ENCODE assay signal across 26 mouse cellular contexts in the genomic region with DNA sequence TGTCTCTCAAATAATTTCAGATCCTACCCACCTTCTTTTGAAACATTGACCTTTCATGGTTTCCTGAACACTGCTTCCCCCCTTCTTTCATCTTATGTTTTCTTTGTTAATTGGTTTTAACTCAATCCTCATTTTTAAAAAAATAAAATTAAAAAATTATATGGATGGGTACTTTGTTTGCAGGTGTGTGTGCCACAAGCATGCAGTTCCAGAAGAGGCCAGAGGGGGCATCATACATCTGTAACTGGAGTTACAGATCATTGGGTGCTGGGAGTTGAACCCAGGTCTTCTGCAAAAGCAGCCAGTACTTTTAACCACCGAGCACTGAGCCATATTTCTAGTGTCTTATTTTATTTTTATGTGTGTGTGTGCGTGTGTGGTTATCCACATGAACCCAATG.
DNase-seq lines count a peak whose midpoint lies in the region; ATAC-seq and TF ChIP-seq lines count a peak whose summit lies in the region.
"Had no signal": no experiment of that assay in that cellular context is flagged by ENCODE, and none has a peak within 500 bp of the region (broad histone marks: within the 10 kb centered on the region; RNA-seq: fewer than 3 reads in every experiment).

No protein-coding gene starts in this region.

- H3K4me2 ChIP-seq in midbrain, postnatal 0 days (ENCODE audit: low read depth, low read length, poor library complexity, severe bottlenecking) = no peak overlapping the region
- no peak overlapping the region for H3K4me2 ChIP-seq in midbrain, embryonic 11.5 days
- H3K4me2 ChIP-seq in hindbrain, embryonic 11.5 days (replicated peaks; ENCODE audit: low read depth, low read length) = no peak overlapping the region
- H3K4me2 ChIP-seq: embryonic facial prominence, embryonic 13.5 days; forebrain, embryonic 15.5 days; lung, embryonic 15.5 days; midbrain, embryonic 12.5 days; neural tube, embryonic 13.5 days had no signal

- TF ChIP-seq CTCF in left cerebral cortex, adult 2 months (IDR thresholded peaks at IDR 0.05) = peak; percentile 12; the same call in 1 of the 2 replicates
- TF ChIP-seq CTCF in midbrain, postnatal 0 days (IDR thresholded peaks at IDR 0.05) = 0 out of 2 replicates have a peak, but pooled peaks have one; percentile 18
- peak; percentile 31; the same call in 1 of the 2 replicates for TF ChIP-seq CTCF in brain, embryonic 14.5 days (IDR thresholded peaks at IDR 0.05; ENCODE audit: borderline replicate concordance, extremely low read depth, insufficient read depth, insufficient read length)

- H3K4me1 ChIP-seq in midbrain, postnatal 0 days (ENCODE audit: insufficient read depth, low read length) = no peaks in the 10 kb centered on the region
- no peaks in the 10 kb centered on the region for H3K4me1 ChIP-seq in midbrain, embryonic 11.5 days (ENCODE audit: control insufficient read depth, insufficient read depth, low read length)
- H3K4me1 ChIP-seq in hindbrain, embryonic 11.5 days (replicated peaks; ENCODE audit: control insufficient read depth, insufficient read depth, low read length) = no peaks in the 10 kb centered on the region
- H3K4me1 ChIP-seq: embryonic facial prominence, embryonic 13.5 days; forebrain, embryonic 10.5 days; forebrain, embryonic 15.5 days; hindbrain, embryonic 10.5 days; lung, embryonic 15.5 days; midbrain, embryonic 12.5 days; neural tube, embryonic 13.5 days had no signal

- DNase-seq in cerebellum, postnatal 10 days = peak; percentile 5 to 12
- no peak for DNase-seq in cerebellum, adult 8-10 months
- no peak for DNase-seq in left cerebral cortex, adult 2 months (ENCODE audit: extremely low spot score in 1 of 2, low spot score in 2 of 2)
- DNase-seq in left cerebral cortex, adult 11 months (ENCODE audit: low spot score) = no peak
- DNase-seq in midbrain, postnatal 0 days (ENCODE audit: low spot score) = no peak
- DNase-seq in midbrain, embryonic 11.5 days (ENCODE audit: low spot score, missing footprints) = no peak
- no peak for DNase-seq in brain, embryonic 14.5 days (ENCODE audit: low read depth)
- no peak for DNase-seq in hindbrain, embryonic 11.5 days (ENCODE audit: low spot score)
- DNase-seq: adrenal gland, postnatal 10 days; cerebellum, adult 11 months; cerebellum, adult 9-11 months; heart, postnatal 14 days; kidney, adult 8-10 months; kidney, postnatal 14 days; layer of hippocampus, postnatal 36 days; lung, postnatal 36 days had no signal

- no peak for TF ChIP-seq POLR2A in brain, embryonic 14.5 days (IDR thresholded peaks at IDR 0.05; ENCODE audit: borderline replicate concordance, extremely low read depth, insufficient read depth, insufficient read length, poor library complexity, severe bottlenecking)

- no peak for ATAC-seq in midbrain, postnatal 0 days (ENCODE audit: low FRiP score)
- ATAC-seq in midbrain, embryonic 11.5 days (ENCODE audit: low FRiP score) = no peak
- ATAC-seq in hindbrain, embryonic 11.5 days (ENCODE audit: low FRiP score) = no peak
- ATAC-seq: forebrain, embryonic 15.5 days; hindbrain, embryonic 16.5 days; intestine, embryonic 16.5 days had no signal

- H3K36me3 ChIP-seq in midbrain, postnatal 0 days (ENCODE audit: insufficient read depth, low read length) = no peaks in the 10 kb centered on the region
- no peaks in the 10 kb centered on the region for H3K36me3 ChIP-seq in midbrain, embryonic 11.5 days (ENCODE audit: control insufficient read depth, insufficient read depth, low read length)
- H3K36me3 ChIP-seq in hindbrain, embryonic 11.5 days (ENCODE audit: control insufficient read depth, insufficient read depth, low read length) = no peaks in the 10 kb centered on the region
- H3K36me3 ChIP-seq: embryonic facial prominence, embryonic 13.5 days; forebrain, embryonic 10.5 days; forebrain, embryonic 15.5 days; hindbrain, embryonic 10.5 days; lung, embryonic 15.5 days; midbrain, embryonic 12.5 days; neural tube, embryonic 13.5 days had no signal

- intact Hi-C loops in left cerebral cortex, adult 2 months (cut with DNase I) = no loop called here

- no peak overlapping the region for H3K9ac ChIP-seq in midbrain, postnatal 0 days (replicated peaks; ENCODE audit: low read length, poor library complexity, severe bottlenecking)
- no peak overlapping the region for H3K9ac ChIP-seq in midbrain, embryonic 11.5 days (ENCODE audit: low read length)
- no peak overlapping the region for H3K9ac ChIP-seq in hindbrain, embryonic 11.5 days (ENCODE audit: low read depth, low read length)
- H3K9ac ChIP-seq: embryonic facial prominence, embryonic 13.5 days; forebrain, embryonic 15.5 days; lung, embryonic 15.5 days; midbrain, embryonic 12.5 days; neural tube, embryonic 13.5 days had no signal

- no peak overlapping the region for H3K27ac ChIP-seq in left cerebral cortex, adult 2 months
- H3K27ac ChIP-seq in midbrain, postnatal 0 days (ENCODE audit: low read depth, low read length) = no peak overlapping the region
- H3K27ac ChIP-seq in midbrain, embryonic 11.5 days (ENCODE audit: low read depth, low read length) = no peak overlapping the region
- H3K27ac ChIP-seq in hindbrain, embryonic 11.5 days (ENCODE audit: low read depth, low read length) = no peak overlapping the region
- H3K27ac ChIP-seq: embryonic facial prominence, embryonic 13.5 days; forebrain, embryonic 10.5 days; forebrain, embryonic 15.5 days; hindbrain, embryonic 10.5 days; lung, embryonic 15.5 days; midbrain, embryonic 12.5 days; neural tube, embryonic 13.5 days had no signal

- H3K27me3 ChIP-seq in midbrain, postnatal 0 days (ENCODE audit: insufficient read depth, low read length) = no peaks in the 10 kb centered on the region
- no peaks in the 10 kb centered on the region for H3K27me3 ChIP-seq in midbrain, embryonic 11.5 days (ENCODE audit: control insufficient read depth, insufficient read depth, low read length)
- no peaks in the 10 kb centered on the region for H3K27me3 ChIP-seq in hindbrain, embryonic 11.5 days (ENCODE audit: control insufficient read depth, insufficient read depth, low read length)
- H3K27me3 ChIP-seq: CH12.LX; embryonic facial prominence, embryonic 13.5 days; forebrain, embryonic 15.5 days; lung, embryonic 15.5 days; midbrain, embryonic 12.5 days; neural tube, embryonic 13.5 days had no signal

- H3K4me3 ChIP-seq in left cerebral cortex, adult 2 months = no peak overlapping the region
- no peak overlapping the region for H3K4me3 ChIP-seq in midbrain, postnatal 0 days (ENCODE audit: low read depth, low read length)
- H3K4me3 ChIP-seq in midbrain, embryonic 11.5 days (ENCODE audit: low read depth, low read length) = no peak overlapping the region
- no peak overlapping the region for H3K4me3 ChIP-seq in hindbrain, embryonic 11.5 days (ENCODE audit: low read depth, low read length)
- H3K4me3 ChIP-seq: embryonic facial prominence, embryonic 13.5 days; forebrain, embryonic 10.5 days; forebrain, embryonic 15.5 days; hindbrain, embryonic 10.5 days; lung, embryonic 15.5 days; midbrain, embryonic 12.5 days; neural tube, embryonic 13.5 days had no signal

- H3K9me3 ChIP-seq in midbrain, postnatal 0 days (ENCODE audit: low read length) = no peaks in the 10 kb centered on the region
- H3K9me3 ChIP-seq in midbrain, embryonic 11.5 days (ENCODE audit: control insufficient read depth, low read length) = no peaks in the 10 kb centered on the region
- H3K9me3 ChIP-seq in hindbrain, embryonic 11.5 days (ENCODE audit: control insufficient read depth, low read length) = no peaks in the 10 kb centered on the region
- H3K9me3 ChIP-seq: embryonic facial prominence, embryonic 13.5 days; forebrain, embryonic 10.5 days; forebrain, embryonic 15.5 days; hindbrain, embryonic 10.5 days; lung, embryonic 15.5 days; midbrain, embryonic 12.5 days; neural tube, embryonic 13.5 days had no signal

- 84% methylated on average over 2 of the region's 2 CpGs for WGBS in midbrain, postnatal 0 days
- WGBS in midbrain, embryonic 11.5 days = 92% methylated on average over 2 of the region's 2 CpGs
- WGBS in hindbrain, embryonic 11.5 days = 83% methylated on average over 2 of the region's 2 CpGs

Comparison
In these comparisons a context has a peak if more than half of its experiments do, and no peak if none do; other contexts are left out.
1. DNase-seq: peak in cerebellum, postnatal 10 days (2 of 2); none in cerebellum, adult 8-10 months (single experiment), left cerebral cortex, adult 2 months (0 of 2), left cerebral cortex, adult 11 months (single experiment), midbrain, postnatal 0 days (single experiment), midbrain, embryonic 11.5 days (single experiment), brain, embryonic 14.5 days (single experiment) and hindbrain, embryonic 11.5 days (single experiment).
2. Peak in every context shown above with its lines, with median percentiles within 50 percentile points of each other: CTCF ChIP-seq.